Mouse (Mus musculus): Measurements from ENCODE around the gene Mustn1. TPM values are rescaled to one million over a fixed set of nuclear protein-coding genes. Genes with fewer than 3 reads are reported as not detected.

The Mustn1 gene
- polyA plus RNA-seq, 1 experiment from 2014 or later: 1.9 TPM

GRCm38 (mm10) chr14:30916516-30916915 is 37.5 kb downstream of the Mustn1 start:
- no peaks in the 10 kb centered on the region for H3K9me3 ChIP-seq
- no peak overlapping the region for H3K4me3 ChIP-seq
- ATAC-seq (ENCODE audit: low read depth): no peak
- no peak overlapping the region for H3K4me2 ChIP-seq
- WGBS: 95% methylated on average over 1 of the region's 1 CpGs
- H3K9ac ChIP-seq: no peak overlapping the region
- H3K4me1 ChIP-seq (replicated peaks): no peaks in the 10 kb centered on the region
- no peak overlapping the region for H3K27ac ChIP-seq (replicated peaks)
- H3K36me3 ChIP-seq: no peaks in the 10 kb centered on the region
- H3K27me3 ChIP-seq: no peaks in the 10 kb centered on the region

GRCm38 (mm10) chr14:30922053-30922670 is 43.2 kb downstream of the Mustn1 start:
- H3K4me1 ChIP-seq (replicated peaks): peaks cover 4% of the 10 kb centered on the region; the same call in 1 of the 2 replicates
- no peak overlapping the region for H3K4me3 ChIP-seq
- no peak for ATAC-seq (ENCODE audit: low read depth)
- H3K27me3 ChIP-seq: no peaks in the 10 kb centered on the region
- H3K36me3 ChIP-seq: no peaks in the 10 kb centered on the region
- no peak overlapping the region for H3K9ac ChIP-seq
- 57% methylated on average over 8 of the region's 8 CpGs for WGBS
- no peaks in the 10 kb centered on the region for H3K9me3 ChIP-seq
- H3K27ac ChIP-seq (replicated peaks): no peak overlapping the region
- H3K4me2 ChIP-seq: no peak overlapping the region

- Histone ChIP-seq H3K27ac (replicated peaks) (no peak within 1 kb of the TSS), H3K27me3 (no peaks in the 10 kb centered on the region), H3K4me2 (no peak within 1 kb of the TSS), H3K9ac (no peak within 1 kb of the TSS), H3K36me3 (no peaks in the 10 kb centered on the region), H3K4me3 (no peak within 1 kb of the TSS), H3K9me3 (no peaks in the 10 kb centered on the region), H3K4me1 (replicated peaks) (peaks cover 4% of the 10 kb centered on the region; the same call in 1 of the 2 replicates)
- 72% methylated on average over 6 of the region's 6 CpGs for WGBS
- ATAC-seq (ENCODE audit: low read depth): no peak
Observed at GRCm38 (mm10) chr14:30923375-30924105, 44.5 kb downstream of the Mustn1 start, which contains the start of gene Itih3. TSS of gene Itih3 (minus strand) at chr14:30923760.

GRCm38 (mm10) chr14:30925492-30925891 is 46.5 kb downstream of the Mustn1 start:
- H3K27me3 ChIP-seq: no peaks in the 10 kb centered on the region
- 90% methylated on average over 3 of the region's 3 CpGs for WGBS
- no peak for ATAC-seq (ENCODE audit: low read depth)

GRCm38 (mm10) chr14:30930386-30930785 is 51.4 kb downstream of the Mustn1 start:
- no peak for ATAC-seq (ENCODE audit: low read depth)
- no peaks in the 10 kb centered on the region for H3K36me3 ChIP-seq
- H3K4me3 ChIP-seq: no peak overlapping the region
- no peaks in the 10 kb centered on the region for H3K9me3 ChIP-seq
- 95% methylated on average over 4 of the region's 4 CpGs for WGBS
- no peaks in the 10 kb centered on the region for H3K4me1 ChIP-seq (replicated peaks)
- no peak overlapping the region for H3K27ac ChIP-seq (replicated peaks)
- H3K4me2 ChIP-seq: no peak overlapping the region
- no peaks in the 10 kb centered on the region for H3K27me3 ChIP-seq
- no peak overlapping the region for H3K9ac ChIP-seq

More at GRCm38 (mm10) chr14:30925492-30925891, 46.5 kb downstream of the Mustn1 start:
- no peaks in the 10 kb centered on the region for H3K36me3 ChIP-seq
- H3K27ac ChIP-seq (replicated peaks): no peak overlapping the region
- no peak overlapping the region for H3K4me2 ChIP-seq
- H3K4me3 ChIP-seq: no peak overlapping the region
- no peaks in the 10 kb centered on the region for H3K9me3 ChIP-seq
- no peak overlapping the region for H3K9ac ChIP-seq
- peaks cover 4% of the 10 kb centered on the region; the same call in 1 of the 2 replicates for H3K4me1 ChIP-seq (replicated peaks)

Other genes with a start within 250 kb of the Mustn1 start
- 9.6 and 9.9 TPM in 2 replicates for gene Rft1, start 224.8 kb upstream of the Mustn1 start, polyA plus RNA-seq (2015; fragmentation: Nextera tagmentation; extraction: Ambion mirVana)
- gene Sfmbt1, start 164.4 kb upstream of the Mustn1 start, polyA plus RNA-seq (2015; fragmentation: Nextera tagmentation; extraction: Ambion mirVana): 14.7 and 15.6 TPM in 2 replicates
- gene Tmem110, start 53.6 kb upstream of the Mustn1 start, polyA plus RNA-seq (2015; fragmentation: Nextera tagmentation; extraction: Ambion mirVana): 18.5 and 19.6 TPM in 2 replicates
- not detected in 2 replicates for gene Itih4, start 7.3 kb downstream of the Mustn1 start, polyA plus RNA-seq (2015; fragmentation: Nextera tagmentation; extraction: Ambion mirVana)
- gene Itih3, start 44.6 kb downstream of the Mustn1 start, polyA plus RNA-seq (2015; fragmentation: Nextera tagmentation; extraction: Ambion mirVana): 0.42 and 0.87 TPM in 2 replicates
- 0.10 TPM in 1 of 2 replicates, not detected in the other for gene Itih1, start 64.1 kb downstream of the Mustn1 start, polyA plus RNA-seq (2015; fragmentation: Nextera tagmentation; extraction: Ambion mirVana)
- 13.5 and 16.4 TPM in 2 replicates for gene Nek4, start 72.2 kb downstream of the Mustn1 start, polyA plus RNA-seq (2015; fragmentation: Nextera tagmentation; extraction: Ambion mirVana)
- 62.8 and 65.0 TPM in 2 replicates for gene Glt8d1, start 122.2 kb downstream of the Mustn1 start, polyA plus RNA-seq (2015; fragmentation: Nextera tagmentation; extraction: Ambion mirVana)
- gene Spcs1, start 122.5 kb downstream of the Mustn1 start, polyA plus RNA-seq (2015; fragmentation: Nextera tagmentation; extraction: Ambion mirVana): 360 and 392 TPM in 2 replicates
- 142 and 149 TPM in 2 replicates for gene Pbrm1, start 139.9 kb downstream of the Mustn1 start, polyA plus RNA-seq (2015; fragmentation: Nextera tagmentation; extraction: Ambion mirVana)
- gene Gnl3, start 140.0 kb downstream of the Mustn1 start, polyA plus RNA-seq (2015; fragmentation: Nextera tagmentation; extraction: Ambion mirVana): 58.2 and 64.0 TPM in 2 replicates
- 66.5 and 89.9 TPM in 2 replicates for gene Smim4, start 249.8 kb downstream of the Mustn1 start, polyA plus RNA-seq (2015; fragmentation: Nextera tagmentation; extraction: Ambion mirVana)